ENCODE assay signal across 24 mouse cellular contexts in the genomic region with DNA sequence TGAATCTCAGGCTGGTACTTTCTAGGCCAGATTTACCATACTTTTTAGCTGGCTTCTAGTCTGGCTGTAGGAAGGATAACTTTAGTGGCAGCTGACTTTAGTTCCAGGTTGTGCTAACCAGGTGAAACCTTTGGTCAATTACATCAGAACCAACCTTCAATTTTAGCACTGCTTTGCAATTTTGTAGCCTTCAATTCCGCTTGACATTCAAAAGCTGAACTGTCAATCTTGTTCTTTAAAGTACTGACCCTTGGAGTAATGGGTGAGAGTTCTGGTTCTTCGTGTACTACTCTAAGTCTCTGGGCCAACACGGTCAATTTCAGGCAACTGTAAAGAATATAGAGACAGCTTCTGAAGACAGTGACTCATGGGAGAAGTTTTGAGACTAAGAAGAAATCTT. TPM values are rescaled to one million over a fixed set of nuclear protein-coding genes. Genes with fewer than 3 reads are reported as not detected.
DNase-seq lines count a peak whose midpoint lies in the region; ATAC-seq and TF ChIP-seq lines count a peak whose summit lies in the region.
"Had no signal": no experiment of that assay in that cellular context is flagged by ENCODE, and none has a peak within 500 bp of the region (broad histone marks: within the 10 kb centered on the region; RNA-seq: fewer than 3 reads in every experiment).

No protein-coding gene starts in this region.

- no peak for TF ChIP-seq RAD21 in CH12.LX (IDR thresholded peaks at IDR 0.05; ENCODE audit: low read depth, low read length)

- ATAC-seq in liver, postnatal 0 days = no peak
- no peak for ATAC-seq in liver, embryonic 11.5 days (replicated peaks; ENCODE audit: low FRiP score)
- no peak for ATAC-seq in granulocyte monocyte progenitor cell, adult 5-6 weeks (replicated peaks; ENCODE audit: poor library complexity, severe bottlenecking)
- ATAC-seq: activated CD4-positive, CD25-positive, alpha-beta regulatory T cell, adult 4 months; forebrain, embryonic 13.5 days; forebrain, embryonic 15.5 days; Patski had no signal

- no peak for TF ChIP-seq POLR2A in CH12.LX (IDR thresholded peaks at IDR 0.05; ENCODE audit: low read depth, low read length)
- no peak for TF ChIP-seq POLR2A in myocyte (IDR thresholded peaks at IDR 0.05; ENCODE audit: insufficient read length, low read depth)

- DNase-seq in kidney, adult 9 months = peak; percentile 72
- no peak for DNase-seq in kidney, postnatal 25 days
- no peak for DNase-seq in liver, postnatal 0 days
- no peak for DNase-seq in liver, embryonic 11.5 days (ENCODE audit: low spot score)
- no peak for DNase-seq in CH12.LX (ENCODE audit: extremely low read depth)
- no peak for DNase-seq in left cerebral cortex, adult 2 months (ENCODE audit: extremely low spot score in 1 of 2, low spot score in 2 of 2)
- DNase-seq: adrenal gland, adult 8-10 months; adrenal gland, postnatal 14 days; adrenal gland, postnatal 36 days; cerebellum, adult 11-12 months; cerebellum, adult 2 months; cerebellum, adult 9-10 months; cerebellum, postnatal 10 days; cerebellum, postnatal 25 days had no signal

- in situ Hi-C loops in CH12.LX (cut with MboI; ENCODE audit: low pct_ligation_motif_present, low pct_unique_long_range_greater_than_20kb, low sequenced_read_pairs) = loop anchor here (25.0 kb wide), 1 partner anchor 273 kb away; a partner anchor contains a TSS

- no peak for TF ChIP-seq CTCF in liver, postnatal 0 days (IDR thresholded peaks at IDR 0.05; ENCODE audit: low read depth)
- no peak for TF ChIP-seq CTCF in CH12.LX (conservative IDR thresholded peaks at IDR 0.05 in 1 of 2, IDR thresholded peaks at IDR 0.05 in 1 of 2; ENCODE audit: low read depth in 2 of 2, low read length in 2 of 2)
- TF ChIP-seq CTCF in left cerebral cortex, adult 2 months (IDR thresholded peaks at IDR 0.05) = no peak

- H3K4me2 ChIP-seq in liver, postnatal 0 days (ENCODE audit: low read depth, low read length) = no peak overlapping the region
- no peak overlapping the region for H3K4me2 ChIP-seq in liver, embryonic 11.5 days
- H3K4me2 ChIP-seq in CH12.LX (ENCODE audit: insufficient read depth, low read depth, poor library complexity, severe bottlenecking) (peak overlapping the region; percentile 96), myocyte (ENCODE audit: low read depth) (peak overlapping the region; percentile 61)
- H3K4me2 ChIP-seq: embryonic facial prominence, embryonic 12.5 days; forebrain, embryonic 13.5 days; forebrain, embryonic 15.5 days had no signal

- H3K9me3 ChIP-seq in liver, postnatal 0 days (ENCODE audit: low read length) = no peaks in the 10 kb centered on the region
- no peaks in the 10 kb centered on the region for H3K9me3 ChIP-seq in liver, embryonic 11.5 days (ENCODE audit: control insufficient read depth, low read length)
- H3K9me3 ChIP-seq in CH12.LX (replicated peaks; ENCODE audit: low read length) = no peaks in the 10 kb centered on the region
- H3K9me3 ChIP-seq: embryonic facial prominence, embryonic 10.5 days; embryonic facial prominence, embryonic 12.5 days; forebrain, embryonic 13.5 days; forebrain, embryonic 15.5 days; G1E had no signal

- dilution Hi-C loops in CH12.LX (cut with MboI; ENCODE audit: extremely low pct_ligation_motif_present, extremely low pct_unique_long_range_greater_than_20kb, low sequenced_read_pairs) = no loop called here

- TF ChIP-seq EP300 in liver, postnatal 0 days (IDR thresholded peaks at IDR 0.05; ENCODE audit: low read depth) = no peak
- no peak for TF ChIP-seq EP300 in CH12.LX (IDR thresholded peaks at IDR 0.05; ENCODE audit: low read length)

- no peaks in the 10 kb centered on the region for H3K27me3 ChIP-seq in liver, postnatal 0 days (ENCODE audit: insufficient read depth, low read length)
- H3K27me3 ChIP-seq in liver, embryonic 11.5 days (replicated peaks; ENCODE audit: control insufficient read depth, insufficient read depth, low read length) = no peaks in the 10 kb centered on the region
- H3K27me3 ChIP-seq in CH12.LX (replicated peaks) (no peaks in the 10 kb centered on the region), myocyte (ENCODE audit: control insufficient read depth, insufficient read depth, insufficient read length) (no peaks in the 10 kb centered on the region)
- H3K27me3 ChIP-seq: forebrain, embryonic 15.5 days; Patski had no signal

- H3K4me1 ChIP-seq in liver, postnatal 0 days (ENCODE audit: insufficient read depth) = peaks cover 33% of the 10 kb centered on the region
- H3K4me1 ChIP-seq in liver, embryonic 11.5 days (replicated peaks; ENCODE audit: control insufficient read depth, insufficient read depth, low read length) = no peaks in the 10 kb centered on the region; the same call in 1 of the 2 replicates
- peaks cover 16 to 60% of the 10 kb centered on the region in 2 experiments for H3K4me1 ChIP-seq in CH12.LX (ENCODE audit: control insufficient read depth in 1 of 2, insufficient read depth in 2 of 2)

- intact Hi-C loops in left cerebral cortex, adult 2 months (cut with DNase I) = no loop called here

- no peak overlapping the region for H3K9ac ChIP-seq in liver, postnatal 0 days (replicated peaks)
- H3K9ac ChIP-seq in liver, embryonic 11.5 days (ENCODE audit: low read depth, low read length) = no peak overlapping the region
- peak overlapping the region; percentile 92 for H3K9ac ChIP-seq in CH12.LX (ENCODE audit: insufficient read depth, low read depth)
- H3K9ac ChIP-seq: embryonic facial prominence, embryonic 12.5 days; forebrain, embryonic 13.5 days; forebrain, embryonic 15.5 days had no signal

- peak overlapping the region; percentile 88 for H3K27ac ChIP-seq in liver, postnatal 0 days (ENCODE audit: low read depth)
- H3K27ac ChIP-seq in liver, embryonic 11.5 days (ENCODE audit: low read depth, low read length) = no peak overlapping the region
- H3K27ac ChIP-seq in CH12.LX (ENCODE audit: insufficient read depth, low read depth) = no peak overlapping the region
- H3K27ac ChIP-seq in left cerebral cortex, adult 2 months = no peak overlapping the region
- H3K27ac ChIP-seq: embryonic facial prominence, embryonic 10.5 days; embryonic facial prominence, embryonic 12.5 days; forebrain, embryonic 13.5 days; forebrain, embryonic 15.5 days had no signal

- H3K79me2 ChIP-seq in CH12.LX (replicated peaks; ENCODE audit: control insufficient read depth, extremely low read depth, insufficient read depth, poor library complexity, severe bottlenecking) (peaks cover 94% of the 10 kb centered on the region), myocyte (ENCODE audit: control insufficient read depth, insufficient read depth) (peaks cover 100% of the 10 kb centered on the region)

- WGBS in liver, postnatal 0 days (ENCODE audit: insufficient replicate concordance) = 65% methylated on average over 3 of the region's 3 CpGs
- WGBS in liver, embryonic 11.5 days = 83% methylated on average over 3 of the region's 3 CpGs

- H3ac ChIP-seq in myocyte (ENCODE audit: control insufficient read depth, insufficient read length) = no peak overlapping the region

- no peak overlapping the region for H3K4me3 ChIP-seq in liver, postnatal 0 days (ENCODE audit: low read depth, low read length)
- no peak overlapping the region for H3K4me3 ChIP-seq in liver, embryonic 11.5 days (ENCODE audit: low read depth, low read length)
- peak overlapping the region; percentile 13 to 98 (median 59) for H3K4me3 ChIP-seq in CH12.LX (replicated peaks in 1 of 3; ENCODE audit: low read depth in 2 of 3, low read length in 2 of 3, poor library complexity in 1 of 3)
- H3K4me3 ChIP-seq in myocyte = no peak overlapping the region
- no peak overlapping the region for H3K4me3 ChIP-seq in left cerebral cortex, adult 2 months
- H3K4me3 ChIP-seq: embryonic facial prominence, embryonic 10.5 days; embryonic facial prominence, embryonic 12.5 days; forebrain, embryonic 13.5 days; forebrain, embryonic 15.5 days had no signal

- 0 out of 2 replicates have a peak, but pooled peaks cover 5% of the 10 kb centered on the region for H3K36me3 ChIP-seq in liver, postnatal 0 days (replicated peaks; ENCODE audit: insufficient read depth, low read length)
- no peaks in the 10 kb centered on the region for H3K36me3 ChIP-seq in liver, embryonic 11.5 days (ENCODE audit: control insufficient read depth, insufficient read depth, low read length)
- peaks cover 60 to 79% of the 10 kb centered on the region in 2 experiments for H3K36me3 ChIP-seq in CH12.LX (replicated peaks in 1 of 2; ENCODE audit: control insufficient read depth in 1 of 2, insufficient read depth in 1 of 2, low read length in 1 of 2)
- peaks cover 4% of the 10 kb centered on the region for H3K36me3 ChIP-seq in myocyte (ENCODE audit: control insufficient read depth, insufficient read depth)
- H3K36me3 ChIP-seq: embryonic facial prominence, embryonic 10.5 days; embryonic facial prominence, embryonic 12.5 days; forebrain, embryonic 15.5 days had no signal

TF ChIP-seq in CH12.LX, 34 proteins besides CTCF, POLR2A, EP300 and RAD21 (continues in another document):
- TF ChIP-seq SMC3 (IDR thresholded peaks at IDR 0.05; ENCODE audit: low read depth, low read length) = no peak
- no peak for TF ChIP-seq NRF1 (IDR thresholded peaks at IDR 0.05; ENCODE audit: low read depth, low read length)
- TF ChIP-seq NELFE (IDR thresholded peaks at IDR 0.05; ENCODE audit: low read depth, low read length) = no peak

TF ChIP-seq in myocyte, 11 proteins besides CTCF, POLR2A, EP300 and RAD21 (continues in another document):
- TF ChIP-seq CEBPB (IDR thresholded peaks at IDR 0.05; ENCODE audit: insufficient read depth, poor library complexity, severe bottlenecking) = no peak
- TF ChIP-seq MYOD1 (IDR thresholded peaks at IDR 0.05; ENCODE audit: control insufficient read depth in 1 of 3, insufficient read length in 2 of 3, low read depth in 2 of 3) = no peak

RNA-seq across cellular contexts. Expression of a gene that starts 6.8 kb away (rescaled TPM):
- polyA plus RNA-seq in liver, postnatal 0 days (2015; fragmentation: Nextera tagmentation; extraction: Ambion mirVana) = 7.1 and 8.6 TPM in 2 replicates
- polyA plus RNA-seq in liver, embryonic 11.5 days (2014; fragmentation: Nextera tagmentation; extraction: Ambion mirVana) = 5.4 and 6.2 TPM in 2 replicates
- 125 and 140 TPM in 2 replicates for total RNA-seq in CH12.LX (2012; rRNA removed)
- 119 and 142 TPM in 2 replicates for total RNA-seq in CH12.LX (2014; rRNA removed)
- 99.0 and 104 TPM in 2 replicates for polyA plus RNA-seq in CH12.LX (2012; ENCODE audit: insufficient read length, low read depth)
- polyA plus RNA-seq in myocyte (2012; fragmentation: generic; extraction: Trizol) = 31.2 TPM
- 8.3 and 9.4 TPM in 2 replicates for total RNA-seq in granulocyte monocyte progenitor cell, adult 5-6 weeks (2014; fragmentation: Nextera tagmentation)
- 8.7 and 13.8 TPM in 2 replicates for total RNA-seq in granulocyte monocyte progenitor cell, adult 5-6 weeks (2017)
- 10 to 100 TPM; 17.2 to 22.0 TPM for total RNA-seq in left cerebral cortex, adult 2 months (2021)

RNA-seq across cellular contexts. Expression of a gene that starts 48.4 kb away (rescaled TPM):
- not detected in 2 replicates for polyA plus RNA-seq in liver, postnatal 0 days (2015; fragmentation: Nextera tagmentation; extraction: Ambion mirVana)
- not detected in 2 replicates for polyA plus RNA-seq in liver, embryonic 11.5 days (2014; fragmentation: Nextera tagmentation; extraction: Ambion mirVana)
- total RNA-seq in CH12.LX (2012; rRNA removed) (not detected in 2 replicates), CH12.LX (2014; rRNA removed) (not detected in 2 replicates)
- polyA plus RNA-seq in CH12.LX (2012; ENCODE audit: insufficient read length, low read depth) (0.11 TPM in 1 of 2 replicates, not detected in the other), myocyte (2012; fragmentation: generic; extraction: Trizol) (0.20 TPM)
- not detected in 2 replicates for total RNA-seq in granulocyte monocyte progenitor cell, adult 5-6 weeks (2014; fragmentation: Nextera tagmentation)
- total RNA-seq in granulocyte monocyte progenitor cell, adult 5-6 weeks (2017) = not detected in 2 replicates
- total RNA-seq in left cerebral cortex, adult 2 months (2021) = 1 to 10 TPM; 1.4 to 1.7 TPM
- total RNA-seq: adrenal gland, postnatal 14 days; G1E had no signal
- polyA plus RNA-seq: activated CD4-positive, CD25-positive, alpha-beta regulatory T cell, adult 4 months; embryonic facial prominence, embryonic 10.5 days; embryonic facial prominence, embryonic 12.5 days; forebrain, embryonic 11.5 days; G1E had no signal

Comparison
In these comparisons a context has a peak if more than half of its experiments do, and no peak if none do; other contexts are left out.
1. H3K4me2 ChIP-seq: peak in CH12.LX (single experiment) and myocyte (single experiment); none in liver, postnatal 0 days (single experiment) and liver, embryonic 11.5 days (single experiment).
2. H3K4me3 ChIP-seq: peak in CH12.LX (3 of 3); none in liver, postnatal 0 days (single experiment), liver, embryonic 11.5 days (single experiment), myocyte (single experiment) and left cerebral cortex, adult 2 months (single experiment).